Mouse (Mus musculus): ENCODE results near the gene Lrrc47. TPM values are rescaled to one million over a fixed set of nuclear protein-coding genes. Genes with fewer than 3 reads are reported as not detected.

Gene Lrrc47
- total and polyA plus RNA-seq, 3 experiments: 16.7 to 98.0 (median 35.0) TPM

DNA sequence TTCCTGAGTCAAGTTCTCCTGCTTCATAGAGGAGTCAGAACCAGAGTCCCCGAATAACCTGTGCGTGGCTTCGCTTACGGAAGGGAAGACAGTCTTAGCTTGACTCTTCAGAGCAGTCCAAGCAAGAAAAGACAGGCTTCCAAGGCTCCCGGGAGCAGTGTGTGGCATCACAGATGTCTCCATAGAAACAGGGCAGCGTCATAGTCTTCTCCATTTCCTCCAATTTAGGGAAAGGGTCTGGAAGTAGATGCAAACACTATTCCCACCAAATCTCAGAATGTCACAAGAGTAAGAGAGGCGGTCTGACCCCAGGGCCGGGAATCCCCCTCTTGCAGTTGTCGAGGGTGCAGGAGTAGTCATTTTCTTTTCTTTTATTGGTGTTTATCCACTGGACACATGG is 31.0 kb downstream of the Lrrc47 start, which contains the start of gene Ccdc27:
Ccdc27 (minus strand) TSS at position 101 of the 400 bp plus-strand sequence.
- no peak for DNase-seq (ENCODE audit: extremely low read depth)
- dilution Hi-C loops (cut with MboI; ENCODE audit: extremely low pct_ligation_motif_present, extremely low pct_unique_long_range_greater_than_20kb, low sequenced_read_pairs) (no loop called here), in situ Hi-C loops (cut with MboI; ENCODE audit: low pct_ligation_motif_present, low pct_unique_long_range_greater_than_20kb, low sequenced_read_pairs) (loop anchor here (25.0 kb wide), 1 partner anchor 770 kb away; no protein-coding TSS in a partner anchor)
- H3K9me3 ChIP-seq (replicated peaks; ENCODE audit: low read length): peaks cover 5% of the 10 kb centered on the region
- no peak within 1 kb of the TSS for H3K9ac ChIP-seq (ENCODE audit: insufficient read depth, low read depth)
- H3K4me2 ChIP-seq (ENCODE audit: insufficient read depth, low read depth, poor library complexity, severe bottlenecking): no peak within 1 kb of the TSS
- H3K27ac ChIP-seq (ENCODE audit: insufficient read depth, low read depth): no peak within 1 kb of the TSS
- no peaks in the 10 kb centered on the region for H3K4me1 ChIP-seq (ENCODE audit: control insufficient read depth in 1 of 2, insufficient read depth in 2 of 2)
- TF ChIP-seq ZC3H11A (IDR thresholded peaks at IDR 0.05; ENCODE audit: low read depth, low read length) (no peak), MEF2A (IDR thresholded peaks at IDR 0.05; ENCODE audit: borderline replicate concordance, low read depth, low read length) (no peak)
- no peak within 1 kb of the TSS for H3K4me3 ChIP-seq (replicated peaks in 1 of 3; ENCODE audit: low read depth in 2 of 3, low read length in 2 of 3, poor library complexity in 1 of 3)
- H3K79me2 ChIP-seq (replicated peaks; ENCODE audit: control insufficient read depth, extremely low read depth, insufficient read depth, poor library complexity, severe bottlenecking): no peaks in the 10 kb centered on the region
- H3K27me3 ChIP-seq (replicated peaks): peaks cover 84% of the 10 kb centered on the region
- H3K36me3 ChIP-seq (replicated peaks in 1 of 2; ENCODE audit: control insufficient read depth in 1 of 2, insufficient read depth in 1 of 2, low read length in 1 of 2): no peaks in the 10 kb centered on the region

DNA sequence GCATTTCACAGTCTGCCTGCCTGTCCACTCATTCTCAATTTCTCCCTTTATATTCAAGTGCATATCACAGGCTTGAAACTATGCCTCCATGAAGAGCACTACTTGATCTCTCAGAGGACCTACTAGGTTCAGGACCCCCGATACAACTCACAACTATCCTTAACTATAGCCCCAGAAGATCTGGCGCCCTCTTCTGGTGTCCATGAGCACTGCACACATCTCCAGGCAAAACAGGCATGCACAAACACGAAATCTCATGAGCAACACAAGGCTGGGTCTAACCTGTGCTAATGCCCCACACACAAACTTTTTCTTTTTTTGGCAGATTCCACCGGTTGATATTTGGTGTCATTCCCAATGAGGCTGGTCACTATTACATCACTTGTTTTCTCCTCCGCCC is 34.3 kb downstream of the Lrrc47 start:
- Histone ChIP-seq H3K79me2 (replicated peaks; ENCODE audit: control insufficient read depth, extremely low read depth, insufficient read depth, poor library complexity, severe bottlenecking) (no peaks in the 10 kb centered on the region), H3K27me3 (replicated peaks) (peaks cover 68% of the 10 kb centered on the region), H3K4me2 (ENCODE audit: insufficient read depth, low read depth, poor library complexity, severe bottlenecking) (no peak overlapping the region), H3K4me3 (replicated peaks in 1 of 3; ENCODE audit: low read depth in 2 of 3, low read length in 2 of 3, poor library complexity in 1 of 3) (no peak overlapping the region), H3K27ac (ENCODE audit: insufficient read depth, low read depth) (no peak overlapping the region), H3K9me3 (replicated peaks; ENCODE audit: low read length) (peaks cover 5% of the 10 kb centered on the region), H3K9ac (ENCODE audit: insufficient read depth, low read depth) (no peak overlapping the region), H3K36me3 (replicated peaks in 1 of 2; ENCODE audit: control insufficient read depth in 1 of 2, insufficient read depth in 1 of 2, low read length in 1 of 2) (no peaks in the 10 kb centered on the region), H3K4me1 (ENCODE audit: control insufficient read depth in 1 of 2, insufficient read depth in 2 of 2) (no peaks in the 10 kb centered on the region)
- DNase-seq (ENCODE audit: extremely low read depth): no peak
- TF ChIP-seq NELFE (IDR thresholded peaks at IDR 0.05; ENCODE audit: low read depth, low read length) (no peak), MYC (IDR thresholded peaks at IDR 0.05; ENCODE audit: low read depth, low read length) (no peak), MEF2A (IDR thresholded peaks at IDR 0.05; ENCODE audit: borderline replicate concordance, low read depth, low read length) (no peak), IRF4 (IDR thresholded peaks at IDR 0.05; ENCODE audit: low read depth, low read length) (no peak), USF1 (IDR thresholded peaks at IDR 0.05; ENCODE audit: low read depth, low read length) (no peak), ZMIZ1 (IDR thresholded peaks at IDR 0.05; ENCODE audit: low read depth, low read length) (no peak), CTCF (conservative IDR thresholded peaks at IDR 0.05 in 1 of 2, IDR thresholded peaks at IDR 0.05 in 1 of 2; ENCODE audit: low read depth in 2 of 2, low read length in 2 of 2) (peak; percentile 17; a peak in 1 of 4 replicates)
- dilution Hi-C loops (cut with MboI; ENCODE audit: extremely low pct_ligation_motif_present, extremely low pct_unique_long_range_greater_than_20kb, low sequenced_read_pairs) (no loop called here), in situ Hi-C loops (cut with MboI; ENCODE audit: low pct_ligation_motif_present, low pct_unique_long_range_greater_than_20kb, low sequenced_read_pairs) (loop anchor here (25.0 kb wide), 1 partner anchor 766 kb away; no protein-coding TSS in a partner anchor)

DNA sequence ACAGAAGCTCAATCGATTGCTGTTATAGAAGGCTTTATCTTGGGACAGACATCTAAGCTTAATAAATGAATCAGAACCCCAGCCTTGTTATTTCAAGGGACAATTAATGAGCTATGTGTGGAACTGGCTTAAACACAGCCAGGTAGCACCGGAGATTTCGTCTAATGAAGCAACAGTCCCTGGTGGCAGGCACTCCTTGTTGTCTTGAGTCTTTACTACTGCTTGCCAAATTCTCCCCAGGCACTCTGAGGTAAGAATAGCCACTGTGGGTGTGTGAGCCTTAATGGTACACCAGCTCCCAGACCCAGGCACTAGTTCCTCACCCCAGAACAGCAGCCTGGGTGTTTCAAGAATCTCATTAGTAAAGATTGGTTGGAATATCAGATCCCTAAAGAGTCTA is 39.9 kb downstream of the Lrrc47 start:
- no peak for TF ChIP-seq UBTF (IDR thresholded peaks at IDR 0.05; ENCODE audit: low read depth, low read length)
- no peak for TF ChIP-seq USF2 (conservative IDR thresholded peaks at IDR 0.05; ENCODE audit: low read depth, low read length)
- no peak for TF ChIP-seq RAD21 (IDR thresholded peaks at IDR 0.05; ENCODE audit: low read depth, low read length)
- TF ChIP-seq PAX5 (IDR thresholded peaks at IDR 0.05; ENCODE audit: low read length): no peak
- no peak for TF ChIP-seq CHD1 (IDR thresholded peaks at IDR 0.05; ENCODE audit: low read depth, low read length)
- TF ChIP-seq IRF4 (IDR thresholded peaks at IDR 0.05; ENCODE audit: low read depth, low read length): no peak
- no peak for TF ChIP-seq CTCF (conservative IDR thresholded peaks at IDR 0.05 in 1 of 2, IDR thresholded peaks at IDR 0.05 in 1 of 2; ENCODE audit: low read depth in 2 of 2, low read length in 2 of 2)
- TF ChIP-seq SIN3A (IDR thresholded peaks at IDR 0.05; ENCODE audit: low read length): no peak
- TF ChIP-seq MAZ (IDR thresholded peaks at IDR 0.05; ENCODE audit: low read depth, low read length): no peak
- no peak for TF ChIP-seq HCFC1 (IDR thresholded peaks at IDR 0.05; ENCODE audit: low read depth, low read length)
- no peak for TF ChIP-seq ZNF384 (IDR thresholded peaks at IDR 0.05; ENCODE audit: low read depth, low read length)
- no peak for TF ChIP-seq ZKSCAN1 (IDR thresholded peaks at IDR 0.05; ENCODE audit: borderline replicate concordance, low read depth, low read length)
- no peak for TF ChIP-seq MAX (IDR thresholded peaks at IDR 0.05; ENCODE audit: low read length)
- H3K36me3 ChIP-seq (replicated peaks in 1 of 2; ENCODE audit: control insufficient read depth in 1 of 2, insufficient read depth in 1 of 2, low read length in 1 of 2): peaks cover 4 to 9% of the 10 kb centered on the region in 2 experiments
- no peak overlapping the region for H3K4me3 ChIP-seq (replicated peaks in 1 of 3; ENCODE audit: low read depth in 2 of 3, low read length in 2 of 3, poor library complexity in 1 of 3)
- H3K27me3 ChIP-seq (replicated peaks): peaks cover 17% of the 10 kb centered on the region
- dilution Hi-C loops (cut with MboI; ENCODE audit: extremely low pct_ligation_motif_present, extremely low pct_unique_long_range_greater_than_20kb, low sequenced_read_pairs) (no loop called here), in situ Hi-C loops (cut with MboI; ENCODE audit: low pct_ligation_motif_present, low pct_unique_long_range_greater_than_20kb, low sequenced_read_pairs) (no loop called here)
- no peaks in the 10 kb centered on the region; a peak in 1 of 4 replicates for H3K4me1 ChIP-seq (ENCODE audit: control insufficient read depth in 1 of 2, insufficient read depth in 2 of 2)
- no peaks in the 10 kb centered on the region for H3K79me2 ChIP-seq (replicated peaks; ENCODE audit: control insufficient read depth, extremely low read depth, insufficient read depth, poor library complexity, severe bottlenecking)
- no peak for DNase-seq (ENCODE audit: extremely low read depth)
- H3K27ac ChIP-seq (ENCODE audit: insufficient read depth, low read depth): no peak overlapping the region
- H3K4me2 ChIP-seq (ENCODE audit: insufficient read depth, low read depth, poor library complexity, severe bottlenecking): no peak overlapping the region
- no peaks in the 10 kb centered on the region for H3K9me3 ChIP-seq (replicated peaks; ENCODE audit: low read length)
- no peak overlapping the region for H3K9ac ChIP-seq (ENCODE audit: insufficient read depth, low read depth)
